ENCODE assay signal across 8 mouse cellular contexts in genomic region chr3:101212403-101213211, GRCm38 (mm10).
DNase-seq lines count a peak whose midpoint lies in the region; ATAC-seq lines count a peak whose summit lies in the region.

No protein-coding gene starts in this region.

- no peaks in the 10 kb centered on the region for H3K36me3 ChIP-seq in liver, embryonic 11.5 days (ENCODE audit: control insufficient read depth, insufficient read depth, low read length)
- no peaks in the 10 kb centered on the region for H3K36me3 ChIP-seq in liver, embryonic 12.5 days
- no peaks in the 10 kb centered on the region for H3K36me3 ChIP-seq in hindbrain, embryonic 15.5 days
- H3K36me3 ChIP-seq in midbrain, embryonic 14.5 days (ENCODE audit: control insufficient read depth, insufficient read depth, low read length) = no peaks in the 10 kb centered on the region

- no peak overlapping the region for H3K4me2 ChIP-seq in liver, embryonic 11.5 days
- H3K4me2 ChIP-seq in liver, embryonic 12.5 days = no peak overlapping the region
- H3K4me2 ChIP-seq in hindbrain, embryonic 15.5 days = no peak overlapping the region; the same call in 1 of the 2 replicates
- no peak overlapping the region for H3K4me2 ChIP-seq in midbrain, embryonic 14.5 days (ENCODE audit: low read length)

- no peaks in the 10 kb centered on the region for H3K27me3 ChIP-seq in liver, embryonic 11.5 days (replicated peaks; ENCODE audit: control insufficient read depth, insufficient read depth, low read length)
- H3K27me3 ChIP-seq in liver, embryonic 12.5 days (replicated peaks) = no peaks in the 10 kb centered on the region
- H3K27me3 ChIP-seq in hindbrain, embryonic 15.5 days = no peaks in the 10 kb centered on the region
- H3K27me3 ChIP-seq in midbrain, embryonic 14.5 days (ENCODE audit: control insufficient read depth, insufficient read depth, low read length) = no peaks in the 10 kb centered on the region

- H3K9me3 ChIP-seq in liver, embryonic 11.5 days (ENCODE audit: control insufficient read depth, low read length) = no peaks in the 10 kb centered on the region
- no peaks in the 10 kb centered on the region for H3K9me3 ChIP-seq in liver, embryonic 12.5 days (replicated peaks)
- H3K9me3 ChIP-seq in hindbrain, embryonic 15.5 days = no peaks in the 10 kb centered on the region
- no peaks in the 10 kb centered on the region for H3K9me3 ChIP-seq in midbrain, embryonic 14.5 days (ENCODE audit: control insufficient read depth, low read length)

- H3K4me1 ChIP-seq in liver, embryonic 11.5 days (replicated peaks; ENCODE audit: control insufficient read depth, insufficient read depth, low read length) = peaks cover 12% of the 10 kb centered on the region; the same call in 1 of the 2 replicates
- 0 out of 2 replicates have a peak, but pooled peaks cover 7% of the 10 kb centered on the region for H3K4me1 ChIP-seq in liver, embryonic 12.5 days
- H3K4me1 ChIP-seq in hindbrain, embryonic 15.5 days (replicated peaks) = peaks cover 18% of the 10 kb centered on the region
- H3K4me1 ChIP-seq in midbrain, embryonic 14.5 days (ENCODE audit: control insufficient read depth, insufficient read depth, low read length) = peaks cover 22% of the 10 kb centered on the region

- no peak overlapping the region for H3K9ac ChIP-seq in liver, embryonic 11.5 days (ENCODE audit: low read depth, low read length)
- no peak overlapping the region for H3K9ac ChIP-seq in liver, embryonic 12.5 days
- no peak overlapping the region for H3K9ac ChIP-seq in hindbrain, embryonic 15.5 days
- 0 out of 2 replicates have a peak overlapping the region, but pooled peaks have one; percentile 37 for H3K9ac ChIP-seq in midbrain, embryonic 14.5 days (replicated peaks; ENCODE audit: low read length)

- H3K4me3 ChIP-seq in liver, embryonic 11.5 days (ENCODE audit: low read depth, low read length) = no peak overlapping the region
- no peak overlapping the region for H3K4me3 ChIP-seq in liver, embryonic 12.5 days
- H3K4me3 ChIP-seq in hindbrain, embryonic 15.5 days = no peak overlapping the region
- no peak overlapping the region for H3K4me3 ChIP-seq in midbrain, embryonic 14.5 days (replicated peaks; ENCODE audit: low read depth, low read length)

- ATAC-seq in liver, embryonic 11.5 days (replicated peaks; ENCODE audit: low FRiP score) = no peak; the same call in 1 of the 2 replicates
- ATAC-seq in liver, embryonic 12.5 days = no peak
- peak; percentile 88 for ATAC-seq in hindbrain, embryonic 15.5 days (ENCODE audit: low FRiP score, low read depth)
- ATAC-seq in midbrain, embryonic 14.5 days (ENCODE audit: low FRiP score, low TSS enrichment) = peak; percentile 79
- ATAC-seq in granulocyte monocyte progenitor cell, adult 5-6 weeks (replicated peaks; ENCODE audit: poor library complexity, severe bottlenecking) = no peak

- DNase-seq in liver, embryonic 11.5 days (ENCODE audit: low spot score) = peak; percentile 45
- peak; percentile 68 for DNase-seq in embryo, embryonic 11 days
- peak; percentile 41 for DNase-seq in gastrocnemius, postnatal 25 days
- peak; percentile 64 for DNase-seq in midbrain, embryonic 14.5 days
- DNase-seq in thymus, postnatal 36 days = peak; percentile 38 to 65

- 30% methylated on average over 12 of the region's 12 CpGs for WGBS in liver, embryonic 11.5 days
- 31% methylated on average over 12 of the region's 12 CpGs for WGBS in liver, embryonic 12.5 days (ENCODE audit: insufficient replicate concordance)
- WGBS in hindbrain, embryonic 15.5 days = 7% methylated on average over 12 of the region's 12 CpGs
- 1% methylated on average over 12 of the region's 12 CpGs for WGBS in midbrain, embryonic 14.5 days

- H3K27ac ChIP-seq in liver, embryonic 11.5 days (ENCODE audit: low read depth, low read length) = no peak overlapping the region
- H3K27ac ChIP-seq in liver, embryonic 12.5 days = no peak overlapping the region
- peak overlapping the region; percentile 76 for H3K27ac ChIP-seq in hindbrain, embryonic 15.5 days (replicated peaks)
- H3K27ac ChIP-seq in midbrain, embryonic 14.5 days (replicated peaks; ENCODE audit: low read depth, low read length) = peak overlapping the region; percentile 77

Comparison
In these comparisons a context has a peak if more than half of its experiments do, and no peak if none do; other contexts are left out.
1. ATAC-seq: peak in hindbrain, embryonic 15.5 days (single experiment) and midbrain, embryonic 14.5 days (single experiment); none in liver, embryonic 11.5 days (single experiment), liver, embryonic 12.5 days (single experiment) and granulocyte monocyte progenitor cell, adult 5-6 weeks (single experiment).
2. H3K27ac ChIP-seq: peak in hindbrain, embryonic 15.5 days (single experiment) and midbrain, embryonic 14.5 days (single experiment); none in liver, embryonic 11.5 days (single experiment) and liver, embryonic 12.5 days (single experiment).
3. Peak in every context shown above with its lines, with median percentiles within 50 percentile points of each other: DNase-seq.